Mouse (Mus musculus) urinary bladder, postnatal 4 days (tissue): ENCODE data around the gene Mad2l1bp.

Experiments
- DNase-seq, 2 experiments: peaks; one replicate each; pipeline ENCODE4 v3.0.0; 2021 to 2022; ENCODE audit warnings: low spot score in 2 of 2

Mad2l1bp gene

GRCm38 (mm10) chr17:46152847-46153782, at the start of gene Mad2l1bp:
Gene Mad2l1bp, minus strand, starts transcription at chr17:46153553.
- DNase-seq = peak; percentile 82 to 85

- DNase-seq = no peak
Observed at GRCm38 (mm10) chr17:46203078-46203477, 49.7 kb upstream of the Mad2l1bp start.

DNA sequence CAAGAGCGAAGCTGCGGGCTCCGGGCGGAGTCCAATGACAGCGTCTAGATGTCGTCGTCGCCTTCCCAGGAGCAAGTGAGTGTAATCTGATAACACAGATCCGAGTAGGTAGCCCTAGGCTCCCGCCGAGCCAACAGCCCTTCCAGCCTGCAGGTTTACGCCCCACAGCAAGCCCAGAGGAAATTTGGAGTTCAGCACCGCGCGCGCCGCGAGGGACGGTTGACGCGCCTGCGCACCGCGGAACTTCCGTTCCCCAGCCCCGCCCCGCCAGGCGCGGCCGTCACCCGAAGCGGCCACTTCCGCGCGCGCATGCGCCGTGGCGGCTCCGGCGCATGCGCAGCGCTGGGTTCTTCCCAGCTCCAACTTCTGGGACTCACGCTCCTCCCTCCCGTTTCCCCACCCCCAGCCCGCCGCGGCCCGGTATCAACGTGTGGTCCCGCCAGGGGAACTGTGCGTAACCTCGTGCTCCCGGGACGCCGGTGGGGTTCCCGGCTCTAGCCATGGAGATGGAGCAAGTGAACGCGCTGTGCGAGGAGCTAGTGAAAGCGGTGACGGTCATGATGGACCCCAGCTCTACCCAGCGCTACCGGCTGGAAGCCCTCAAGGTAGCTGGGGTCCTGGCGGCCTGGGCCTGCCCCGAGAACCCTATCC, 49.2 kb upstream of the Mad2l1bp start, which contains the start of the genes Polh and Xpo5:
TSS of gene Polh (minus strand) at position 225 of the 651 bp plus-strand sequence.
TSS of gene Xpo5 (plus strand) at position 362 of the 651 bp plus-strand sequence.
- DNase-seq = peak; percentile 93

- no peak for DNase-seq
Observed at GRCm38 (mm10) chr17:46201151-46201550, 47.8 kb upstream of the Mad2l1bp start.

DNA sequence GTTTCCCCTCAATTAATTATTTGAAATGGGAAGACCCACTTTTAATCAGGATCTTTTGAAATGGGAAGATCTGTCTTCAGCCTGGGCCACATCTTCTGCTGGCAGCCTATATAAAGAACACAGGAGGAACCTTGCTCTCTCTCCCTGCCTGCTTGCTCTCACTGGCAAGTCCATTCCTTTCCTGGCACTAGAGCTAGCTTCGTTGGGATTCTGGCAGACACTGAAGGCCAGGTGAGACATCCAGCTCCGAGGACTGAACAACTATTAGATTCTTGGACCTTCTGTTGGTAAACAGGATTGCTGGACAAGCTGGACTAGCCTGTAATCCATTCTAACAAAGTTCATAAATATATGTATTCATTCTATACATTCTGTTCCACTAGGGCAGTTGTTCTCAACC, 35.5 kb upstream of the Mad2l1bp start:
- DNase-seq = no peak

- no peak for DNase-seq
Observed at GRCm38 (mm10) chr17:46182273-46182672, 28.9 kb upstream of the Mad2l1bp start.

DNA sequence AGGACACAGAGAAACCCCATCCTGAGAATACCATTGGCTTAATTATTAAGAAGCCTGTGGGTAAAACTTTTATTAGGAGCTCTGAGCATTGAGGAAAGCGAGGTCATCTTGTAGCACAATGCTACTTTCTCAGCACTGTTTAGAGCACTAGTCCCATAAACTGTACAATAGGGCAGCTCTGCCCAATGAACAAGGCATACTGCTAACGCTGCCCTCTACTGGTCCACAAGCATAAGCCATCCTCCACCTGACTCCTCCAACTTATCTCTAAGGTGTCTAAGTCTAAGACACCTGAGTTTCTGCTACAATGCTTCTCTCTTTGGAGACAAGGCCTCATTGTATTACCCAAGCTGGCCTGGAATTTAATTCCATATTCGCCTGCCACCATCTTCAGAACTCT, 17.2 kb upstream of the Mad2l1bp start:
- no peak for DNase-seq

DNA sequence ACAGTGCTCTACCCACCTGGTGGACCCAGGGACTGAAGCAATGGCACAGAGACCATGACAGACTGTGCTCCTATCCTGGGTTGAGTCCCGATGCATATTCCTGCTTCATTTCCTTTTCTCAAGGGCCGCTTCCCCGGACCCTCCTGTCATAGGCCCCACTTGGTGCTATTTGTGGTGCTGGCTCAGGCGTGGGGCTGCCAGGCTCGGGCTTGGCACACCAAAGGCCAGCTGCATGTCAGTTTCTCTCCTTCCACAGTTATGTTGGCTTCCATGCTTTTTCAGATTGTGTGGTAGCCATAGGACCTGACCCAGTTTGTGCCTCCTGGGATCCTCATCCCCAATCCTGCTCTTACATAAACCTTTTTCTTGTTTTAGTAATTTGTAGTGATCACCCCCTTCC, 15.4 kb upstream of the Mad2l1bp start:
- DNase-seq = no peak

DNA sequence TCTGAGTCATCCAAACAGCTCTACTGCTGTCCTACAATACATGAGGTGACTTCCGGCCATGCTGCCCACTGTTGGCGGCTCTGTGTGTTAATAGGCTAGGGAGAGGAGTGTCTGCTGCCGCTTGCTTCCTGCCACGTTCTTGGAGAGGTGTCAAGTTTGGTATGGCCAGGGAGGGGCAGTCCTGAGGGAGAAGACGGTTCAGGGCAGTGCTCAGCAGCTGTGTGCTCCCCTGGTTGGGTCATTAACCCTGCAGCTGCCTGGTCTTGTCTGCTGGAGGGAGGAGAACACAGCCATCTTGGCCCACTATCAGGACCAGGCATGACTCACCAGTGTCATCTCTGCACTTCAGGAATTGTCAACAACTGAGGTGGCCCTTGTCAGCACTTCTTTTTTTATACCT, 15.0 kb upstream of the Mad2l1bp start:
- no peak for DNase-seq

DNA sequence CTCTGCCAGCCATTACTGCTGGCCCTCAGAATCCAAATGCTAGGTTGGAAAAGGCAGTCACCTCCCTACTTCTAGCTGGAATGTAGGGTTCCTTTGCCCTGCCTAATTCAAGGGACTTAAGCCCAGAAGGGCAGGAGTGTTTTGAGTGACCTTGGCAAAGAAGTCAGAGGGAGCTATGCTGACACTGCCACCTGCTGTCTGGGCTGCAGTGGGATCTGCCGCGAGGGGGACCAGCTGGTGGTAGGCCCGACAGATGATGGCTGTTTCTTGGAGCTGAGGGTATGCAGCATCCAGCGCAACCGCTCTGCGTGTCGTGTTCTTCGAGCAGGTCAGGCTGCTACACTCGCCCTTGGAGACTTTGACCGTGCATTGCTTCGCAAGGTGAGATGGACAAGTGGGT, 13.7 kb upstream of the Mad2l1bp start:
- no peak for DNase-seq

- DNase-seq = no peak
Observed at GRCm38 (mm10) chr17:46166270-46166669, 12.9 kb upstream of the Mad2l1bp start.

DNA sequence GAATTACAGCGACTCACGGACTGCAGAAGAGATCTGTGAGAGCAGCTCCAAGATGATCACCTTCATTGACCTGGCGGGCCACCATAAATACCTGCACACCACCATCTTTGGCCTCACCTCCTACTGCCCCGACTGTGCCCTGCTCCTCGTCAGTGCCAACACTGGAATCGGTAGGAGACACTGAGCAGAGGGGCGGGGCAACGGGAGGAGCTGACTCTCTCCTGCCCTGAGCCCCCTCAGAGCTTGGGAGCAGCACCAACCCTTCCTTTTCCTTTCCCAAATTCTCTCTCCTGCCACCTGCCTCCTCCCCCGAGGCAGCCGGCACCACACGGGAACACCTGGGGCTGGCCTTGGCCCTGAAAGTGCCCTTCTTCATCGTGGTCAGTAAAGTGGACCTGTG, 12.1 kb upstream of the Mad2l1bp start:
- no peak for DNase-seq

- no peak for DNase-seq
Observed at GRCm38 (mm10) chr17:46164791-46165190, 11.4 kb upstream of the Mad2l1bp start.

- no peak for DNase-seq
Observed at GRCm38 (mm10) chr17:46164301-46164700, 10.9 kb upstream of the Mad2l1bp start.

DNA sequence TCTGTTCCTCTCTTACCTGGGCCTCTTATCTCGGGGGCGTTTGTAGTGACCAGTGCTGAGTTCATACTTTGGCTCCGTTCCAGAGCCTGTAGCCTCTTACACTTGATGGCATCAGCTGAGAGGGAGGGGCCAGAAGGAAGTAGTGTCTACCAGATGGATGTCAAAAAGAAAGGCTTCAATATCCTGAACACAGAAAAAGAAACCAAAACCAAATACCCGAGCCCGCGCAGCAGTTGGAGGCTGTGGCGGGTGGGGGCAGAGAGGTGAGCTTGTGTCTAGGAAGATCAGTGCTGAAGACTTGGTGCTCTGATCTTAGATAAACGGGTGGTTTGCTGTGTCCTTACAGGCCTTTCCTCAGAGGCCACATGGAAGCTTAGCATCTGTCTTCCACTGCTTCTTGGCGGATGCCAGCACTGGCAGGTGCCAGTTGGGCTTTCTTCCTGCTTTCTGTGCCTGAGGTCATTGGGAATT, 9.6 kb upstream of the Mad2l1bp start:
- no peak for DNase-seq

DNA sequence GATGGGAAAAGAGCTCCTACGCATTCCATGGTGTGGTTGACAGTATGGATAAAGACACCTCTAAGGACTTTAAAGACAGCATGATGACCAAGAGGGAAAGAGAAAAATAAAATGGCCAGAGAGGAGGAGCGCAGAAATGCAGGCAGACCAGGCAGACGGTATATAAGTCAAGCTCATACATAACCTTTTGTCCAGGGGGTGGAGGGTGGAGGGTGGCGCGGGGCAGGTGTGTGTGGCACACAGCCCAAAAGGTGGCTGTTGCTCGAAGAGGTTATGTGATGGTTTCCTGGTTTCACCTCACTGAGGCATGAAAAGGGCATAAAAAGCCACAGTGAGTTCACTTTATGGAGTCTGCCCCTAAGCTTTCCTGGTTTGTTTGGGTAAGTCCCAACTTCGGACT, 9.2 kb upstream of the Mad2l1bp start:
- no peak for DNase-seq

DNA sequence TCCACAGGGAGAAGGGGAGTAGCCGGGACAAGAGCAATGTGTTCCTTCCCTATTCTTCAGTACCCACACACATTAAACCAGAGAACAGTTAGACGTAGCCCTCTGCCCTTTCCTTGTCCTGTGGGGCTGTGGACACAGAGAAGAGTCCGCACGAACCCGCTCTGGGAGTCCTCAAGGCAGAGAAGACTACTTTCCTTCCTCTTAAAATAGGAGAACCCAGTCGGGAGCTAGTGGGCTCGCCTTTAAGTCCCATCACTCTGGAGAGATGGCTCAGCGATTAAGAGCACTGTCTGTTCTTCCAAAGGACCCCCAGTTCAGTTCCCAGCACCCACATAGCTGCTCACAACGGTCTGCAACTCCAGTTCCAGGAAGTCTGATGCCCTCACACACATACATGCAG, 8.4 kb upstream of the Mad2l1bp start:
- no peak for DNase-seq

DNA sequence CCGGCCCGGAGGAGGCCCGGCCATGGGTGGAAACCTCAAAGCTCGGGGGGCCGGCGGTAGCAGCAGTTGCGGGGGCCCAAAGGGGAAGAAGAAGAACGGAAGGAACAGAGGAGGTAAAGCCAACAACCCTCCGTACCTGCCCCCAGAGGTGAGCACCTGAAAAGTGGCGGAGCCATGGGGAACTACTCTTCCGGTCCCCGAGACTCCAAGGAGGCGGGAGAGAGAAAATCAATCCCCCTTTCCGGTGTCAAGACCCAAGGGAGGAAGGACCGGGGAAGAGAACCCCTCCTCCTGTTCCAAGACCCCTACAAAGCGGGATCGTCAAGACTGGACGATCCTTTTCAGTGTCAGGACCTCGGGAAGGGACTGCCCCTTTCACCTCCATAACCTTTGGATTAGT, 7.8 kb upstream of the Mad2l1bp start:
- no peak for DNase-seq

DNA sequence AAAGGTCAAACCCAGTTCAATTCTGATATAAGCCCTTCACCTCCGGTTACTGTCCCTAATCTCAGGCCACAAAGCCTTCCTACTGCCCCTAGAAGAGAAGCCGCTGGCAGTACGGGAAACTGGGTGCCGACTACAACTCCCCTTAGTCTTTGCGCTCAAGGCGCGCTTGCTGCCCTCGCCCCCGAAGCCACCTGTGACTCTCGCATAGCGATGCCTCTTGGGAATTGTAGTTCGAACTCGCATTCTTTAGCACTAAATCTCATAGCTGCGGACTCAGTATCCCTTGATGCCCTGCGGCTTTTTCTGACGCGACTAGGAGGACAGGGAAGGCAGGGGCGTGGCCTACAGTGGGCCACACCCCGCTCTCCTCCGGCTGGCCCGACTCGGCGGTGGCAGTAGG, 7.3 kb upstream of the Mad2l1bp start, which contains the start of gene Gtpbp2:
TSS of gene Gtpbp2 (plus strand) at position 347 of the 400 bp plus-strand sequence.
- peak; percentile 92 for DNase-seq

GRCm38 (mm10) chr17:46160090-46160662, 6.8 kb upstream of the Mad2l1bp start:
- DNase-seq = peak; percentile 84 to 89

GRCm38 (mm10) chr17:46159236-46159635, 5.9 kb upstream of the Mad2l1bp start:
- DNase-seq = no peak

DNA sequence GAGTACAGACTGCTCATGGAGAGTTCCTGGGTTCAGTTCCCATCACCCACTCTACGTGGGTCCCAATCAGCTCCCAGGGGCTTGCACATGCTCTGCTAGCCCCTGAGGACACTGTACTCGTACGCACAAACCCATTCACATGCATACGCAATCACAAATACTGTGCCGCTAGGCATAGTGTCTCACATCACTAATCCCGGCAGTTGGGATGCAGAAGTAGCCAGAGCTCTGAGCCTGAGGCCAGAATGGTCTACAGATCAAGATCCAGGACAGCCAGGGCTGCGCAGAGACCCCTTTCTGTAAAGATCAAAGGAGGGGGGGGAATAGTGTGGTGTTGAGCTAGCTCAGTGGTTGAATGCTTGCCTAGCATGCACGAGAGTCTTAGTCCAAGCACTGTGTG, 3.8 kb upstream of the Mad2l1bp start:
- no peak for DNase-seq
